Mouse (Mus musculus) C2C12 (cell line): ENCODE data around the gene Cdkn2d. TPM values are rescaled to one million over a fixed set of nuclear protein-coding genes. Genes with fewer than 3 reads are reported as not detected.

Experiments
- H3K27me3 ChIP-seq: one replicate; pipeline ENCODE4 v1.6.1; 2011; ENCODE audit not compliant: control insufficient read depth, insufficient read depth, insufficient read length
- H3K36me3 ChIP-seq: one replicate; pipeline ENCODE4 v1.6.1; 2011; ENCODE audit not compliant: control insufficient read depth, insufficient read depth
- H3K4me3 ChIP-seq: one replicate; pipeline ENCODE4 v1.5.1; 2011; ENCODE audit warnings: mild to moderate bottlenecking, control low read depth; ENCODE audit not compliant: poor library complexity, insufficient read depth, severe bottlenecking
- H3K79me2 ChIP-seq: one replicate; pipeline ENCODE4 v1.6.1; 2011; ENCODE audit not compliant: control insufficient read depth, insufficient read depth
- H3K79me3 ChIP-seq: one replicate; pipeline ENCODE4 v1.6.1; 2011; ENCODE audit warnings: low read depth, control low read depth
- H3ac ChIP-seq: one replicate; pipeline ENCODE3; 2011; ENCODE audit warnings: low read depth; ENCODE audit not compliant: control insufficient read depth, insufficient read length
- CEBPB ChIP-seq: IDR thresholded peaks from one replicate; pipeline ENCODE4 v1.6.1; 2011; ENCODE audit warnings: low read depth, mild to moderate bottlenecking, control low read depth, moderate library complexity
- CTCF ChIP-seq: IDR thresholded peaks from one replicate; pipeline ENCODE4 v1.5.1; 2011; ENCODE audit not compliant: control insufficient read depth, insufficient read depth, insufficient read length
- FOSL1 ChIP-seq: IDR thresholded peaks from one replicate; pipeline ENCODE4 v1.8.0; 2011; ENCODE audit warnings: mild to moderate bottlenecking, low read length; ENCODE audit not compliant: poor library complexity, insufficient read depth, severe bottlenecking
- MAX ChIP-seq: IDR thresholded peaks from one replicate; pipeline ENCODE4 v1.6.1; 2011; ENCODE audit warnings: mild to moderate bottlenecking, control low read depth
- MYOD1 ChIP-seq: IDR thresholded peaks from one replicate; pipeline ENCODE4 v1.6.1; 2011; ENCODE audit warnings: low read depth; ENCODE audit not compliant: control insufficient read depth, insufficient read length
- MYOG ChIP-seq: IDR thresholded peaks from one replicate; pipeline ENCODE4 v1.6.1; 2011; ENCODE audit not compliant: control insufficient read depth, insufficient read length; ENCODE audit errors: extremely low read depth
- USF1 ChIP-seq: IDR thresholded peaks from one replicate; pipeline ENCODE4 v1.6.1; 2011; ENCODE audit warnings: low read depth, mild to moderate bottlenecking, control low read depth, moderate library complexity
- polyA plus RNA-seq: library from polyadenylated mRNA; unstranded; fragments of >200 nt; fragmentation: generic; extraction: Trizol; gene quantifications from one replicate; pipeline ENCODE4 v1.2.1, GENCODE M21; 2012; ENCODE audit warnings: missing spikeins

Cdkn2d gene
- polyA plus RNA-seq, 1 experiment, result 49.4 TPM

GRCm38 (mm10) chr9:21333523-21333922 lies 42.3 kb upstream of the Cdkn2d start:
- no peak overlapping the region for H3K4me3 ChIP-seq
- H3K79me3 ChIP-seq, result peaks cover 30% of the 10 kb centered on the region
- no peaks in the 10 kb centered on the region for H3K27me3 ChIP-seq
- peak overlapping the region; percentile 4 for H3ac ChIP-seq
- no peaks in the 10 kb centered on the region for H3K36me3 ChIP-seq
- H3K79me2 ChIP-seq, result peaks cover 76% of the 10 kb centered on the region
- TF ChIP-seq CEBPB (peak; percentile 54), FOSL1 (peak; percentile 38), MYOD1 (no peak), MYOG (no peak)

GRCm38 (mm10) chr9:21332161-21333061 lies 41.2 kb upstream of the Cdkn2d start:
- TF ChIP-seq MYOG, result no peak
- peak; percentile 19 for TF ChIP-seq FOSL1
- peak; percentile 56 for TF ChIP-seq MYOD1
- peak; percentile 67 for TF ChIP-seq MAX
- TF ChIP-seq USF1, result peak; percentile 74
- peak; percentile 80 for TF ChIP-seq CEBPB
- TF ChIP-seq CTCF, result no peak
- no peaks in the 10 kb centered on the region for H3K27me3 ChIP-seq
- H3K79me3 ChIP-seq, result peaks cover 28% of the 10 kb centered on the region
- peak overlapping the region; percentile 37 for H3ac ChIP-seq
- H3K4me3 ChIP-seq, result no peak overlapping the region
- H3K36me3 ChIP-seq, result no peaks in the 10 kb centered on the region
- peaks cover 76% of the 10 kb centered on the region for H3K79me2 ChIP-seq

- Histone ChIP-seq H3K79me2 (peaks cover 79% of the 10 kb centered on the region), H3K79me3 (peaks cover 30% of the 10 kb centered on the region), H3K4me3 (no peak overlapping the region), H3K36me3 (no peaks in the 10 kb centered on the region), H3K27me3 (no peaks in the 10 kb centered on the region), H3ac (no peak overlapping the region)
- TF ChIP-seq MYOD1, result no peak
- TF ChIP-seq USF1, result no peak
- no peak for TF ChIP-seq MYOG
- no peak for TF ChIP-seq CTCF
- TF ChIP-seq MAX, result no peak
- no peak for TF ChIP-seq FOSL1
- TF ChIP-seq CEBPB, result no peak
These were observed 40.3 kb upstream of the Cdkn2d start for GRCm38 (mm10) chr9:21331365-21332140.

GRCm38 (mm10) chr9:21329699-21330289 lies 38.6 kb upstream of the Cdkn2d start:
- H3K27me3 ChIP-seq, result no peaks in the 10 kb centered on the region
- no peaks in the 10 kb centered on the region for H3K36me3 ChIP-seq
- no peak overlapping the region for H3K4me3 ChIP-seq
- no peak for TF ChIP-seq MAX
- TF ChIP-seq MYOG, result no peak
- H3K79me2 ChIP-seq, result peaks cover 79% of the 10 kb centered on the region
- H3K79me3 ChIP-seq, result peaks cover 39% of the 10 kb centered on the region
- H3ac ChIP-seq, result no peak overlapping the region

- Histone ChIP-seq H3K79me3 (peaks cover 43% of the 10 kb centered on the region), H3K27me3 (no peaks in the 10 kb centered on the region), H3K4me3 (no peak overlapping the region), H3K79me2 (peaks cover 79% of the 10 kb centered on the region), H3K36me3 (no peaks in the 10 kb centered on the region), H3ac (no peak overlapping the region)
- TF ChIP-seq MYOD1 (no peak), FOSL1 (no peak), CTCF (no peak), MYOG (no peak), MAX (no peak), CEBPB (no peak), USF1 (no peak)
These were observed 37.8 kb upstream of the Cdkn2d start for GRCm38 (mm10) chr9:21329041-21329440.
